Mouse (Mus musculus) midbrain, embryonic 11.5 days (tissue): ENCODE data around the gene Bud31. TPM values are rescaled to one million over a fixed set of nuclear protein-coding genes. Genes with fewer than 3 reads are reported as not detected.
A peak's percentile ranks its signal among the peaks of the same experiment; 100 is the strongest.

Source experiments
- ATAC-seq: fragments of 200-750 bp; cut with Nextera tagmentation; 2 replicates; pipeline ENCODE4 v1.8.0; 2017; ENCODE audit warnings: moderate TSS enrichment, moderate library complexity; ENCODE audit not compliant: low FRiP score
- DNase-seq: peaks from one replicate; pipeline ENCODE4 v3.0.0; 2015; ENCODE audit warnings: low spot score; ENCODE audit errors: missing footprints
- H3K27ac ChIP-seq: fragments of 300-500 bp; sonication (generic); 2 replicates; pipeline ENCODE4 v1.5.1; 2014; ENCODE audit warnings: low read depth, low read length
- H3K27me3 ChIP-seq: fragments of 300-500 bp; sonication (generic); 2 replicates; pipeline ENCODE4 v1.6.1; 2014; ENCODE audit warnings: mild to moderate bottlenecking, low read length, moderate library complexity, mixed read lengths; ENCODE audit not compliant: control insufficient read depth, insufficient read depth
- H3K36me3 ChIP-seq: fragments of 300-500 bp; sonication (generic); 2 replicates; pipeline ENCODE4 v1.6.1; 2014; ENCODE audit warnings: mild to moderate bottlenecking, low read length, moderate library complexity, mixed read lengths; ENCODE audit not compliant: control insufficient read depth, insufficient read depth
- H3K4me1 ChIP-seq: fragments of 300-500 bp; sonication (generic); 2 replicates; pipeline ENCODE4 v1.6.1; 2014; ENCODE audit warnings: low read length; ENCODE audit not compliant: control insufficient read depth, insufficient read depth
- H3K4me2 ChIP-seq: fragments of 300-500 bp; sonication (generic); 2 replicates; pipeline ENCODE4 v1.6.1; 2014; ENCODE audit warnings: mild to moderate bottlenecking, moderate library complexity
- H3K4me3 ChIP-seq: fragments of 300-500 bp; sonication (generic); 2 replicates; pipeline ENCODE4 v1.5.1; 2014; ENCODE audit warnings: low read depth, low read length
- H3K9ac ChIP-seq: fragments of 300-500 bp; sonication (generic); 2 replicates; pipeline ENCODE4 v1.6.1; 2014; ENCODE audit warnings: low read length
- H3K9me3 ChIP-seq: fragments of 300-500 bp; sonication (generic); 2 replicates; pipeline ENCODE4 v1.6.1; 2016; ENCODE audit warnings: low read length; ENCODE audit not compliant: control insufficient read depth
- WGBS: fragments of 180-500 bp; shearing (Covaris S2); extraction: QIAGEN DNeasy Blood & Tissue Kit; methylation state at CpG from one replicate; pipeline ENCODE4 v1.1.7; 2014; 5-methylcytosine and 5-hydroxymethylcytosine counted together
- polyA plus RNA-seq: library from polyadenylated mRNA; unstranded; fragments of >200 nt; fragmentation: Nextera tagmentation; extraction: Ambion mirVana; gene quantifications from 2 replicates; pipeline ENCODE4 v1.2.1, GENCODE M21; 2014

Bud31 gene
- polyA plus RNA-seq, 1 experiment from 2014 or later, result 276 TPM

DNA sequence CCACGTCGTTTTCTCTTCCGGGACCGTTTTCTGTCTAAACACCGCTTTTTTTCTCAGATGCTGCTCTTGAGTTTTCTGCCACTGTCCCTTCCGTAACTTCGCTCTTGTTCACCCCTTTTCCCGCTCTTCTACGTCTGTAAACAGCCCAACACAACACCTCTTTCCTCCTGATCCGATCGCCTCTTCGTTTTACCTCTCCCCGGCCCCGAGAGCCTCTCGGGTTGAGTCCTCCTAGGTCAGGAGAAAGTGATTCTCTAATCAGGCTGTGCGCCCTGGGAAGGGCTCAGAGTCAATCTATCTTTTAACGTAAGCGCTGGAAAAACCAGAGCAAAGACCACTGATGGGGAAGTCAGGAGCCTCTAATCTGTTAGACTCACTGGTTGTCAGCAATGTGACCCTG is 449 bp downstream of the Bud31 start:
- H3K4me2 ChIP-seq, result peak overlapping the region; percentile 87
- H3K9me3 ChIP-seq, result no peaks in the 10 kb centered on the region
- under 1% methylated on average over 18 of the region's 18 CpGs for WGBS
- H3K36me3 ChIP-seq, result peaks cover 16% of the 10 kb centered on the region
- ATAC-seq (no peak), DNase-seq (no peak)
- H3K27ac ChIP-seq, result peak overlapping the region; percentile 72; the same call in 1 of the 2 replicates
- H3K27me3 ChIP-seq, result no peaks in the 10 kb centered on the region
- peaks cover 19% of the 10 kb centered on the region for H3K4me1 ChIP-seq
- H3K4me3 ChIP-seq, result peak overlapping the region; percentile 96
- H3K9ac ChIP-seq, result peak overlapping the region; percentile 92

DNA sequence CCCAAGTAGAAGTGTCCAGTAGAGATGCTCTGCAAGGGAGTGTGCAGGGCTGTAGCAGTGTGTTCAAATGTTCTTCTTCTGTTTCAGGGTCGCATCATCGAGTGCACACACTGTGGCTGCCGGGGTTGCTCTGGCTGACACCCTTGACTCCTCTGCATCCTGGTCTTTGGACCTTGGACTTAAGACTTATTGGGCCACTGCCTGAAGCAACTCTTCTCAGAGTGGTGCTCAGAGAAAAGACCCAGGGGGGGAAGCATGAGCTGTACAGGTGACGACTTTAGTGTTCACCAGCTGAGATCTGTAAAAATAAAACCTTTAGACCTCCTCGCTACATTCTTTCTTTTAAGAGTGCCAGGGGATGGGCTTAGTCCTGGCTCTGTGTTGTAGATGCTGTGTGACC is 7.6 kb downstream of the Bud31 start:
- DNase-seq (no peak), ATAC-seq (no peak)
- Histone ChIP-seq H3K27me3 (no peaks in the 10 kb centered on the region), H3K9ac (no peak overlapping the region), H3K27ac (no peak overlapping the region), H3K36me3 (peaks cover 36% of the 10 kb centered on the region), H3K4me1 (no peaks in the 10 kb centered on the region), H3K4me3 (no peak overlapping the region), H3K4me2 (no peak overlapping the region), H3K9me3 (no peaks in the 10 kb centered on the region)
- 91% methylated on average over 5 of the region's 5 CpGs for WGBS

DNA sequence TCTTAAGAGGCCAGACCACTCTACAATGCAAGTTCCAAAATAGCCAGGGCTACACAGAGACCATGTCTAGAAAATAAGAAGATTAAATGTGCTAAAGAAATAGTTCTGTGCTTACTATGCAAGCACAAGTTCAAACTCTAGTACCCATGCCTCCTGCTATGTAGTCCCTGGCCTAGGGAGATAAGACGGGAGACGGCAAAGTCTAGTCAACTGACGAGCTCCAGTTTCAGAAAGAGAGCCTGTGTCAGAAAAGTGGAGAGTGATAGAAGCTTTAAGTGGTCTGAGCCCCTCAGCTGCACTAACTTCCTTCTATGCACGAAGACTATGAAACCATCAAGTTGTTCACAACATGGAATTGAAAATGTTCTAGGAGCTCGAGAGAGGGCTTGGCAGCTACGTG is 9.1 kb downstream of the Bud31 start:
- DNase-seq (no peak), ATAC-seq (no peak)
- H3K9me3 ChIP-seq, result no peaks in the 10 kb centered on the region
- no peak overlapping the region for H3K4me2 ChIP-seq
- H3K36me3 ChIP-seq, result peaks cover 26% of the 10 kb centered on the region
- H3K27me3 ChIP-seq, result no peaks in the 10 kb centered on the region
- no peaks in the 10 kb centered on the region for H3K4me1 ChIP-seq
- no peak overlapping the region for H3K27ac ChIP-seq
- no peak overlapping the region for H3K4me3 ChIP-seq
- no peak overlapping the region for H3K9ac ChIP-seq
- WGBS, result 94% methylated on average over 6 of the region's 6 CpGs

DNA sequence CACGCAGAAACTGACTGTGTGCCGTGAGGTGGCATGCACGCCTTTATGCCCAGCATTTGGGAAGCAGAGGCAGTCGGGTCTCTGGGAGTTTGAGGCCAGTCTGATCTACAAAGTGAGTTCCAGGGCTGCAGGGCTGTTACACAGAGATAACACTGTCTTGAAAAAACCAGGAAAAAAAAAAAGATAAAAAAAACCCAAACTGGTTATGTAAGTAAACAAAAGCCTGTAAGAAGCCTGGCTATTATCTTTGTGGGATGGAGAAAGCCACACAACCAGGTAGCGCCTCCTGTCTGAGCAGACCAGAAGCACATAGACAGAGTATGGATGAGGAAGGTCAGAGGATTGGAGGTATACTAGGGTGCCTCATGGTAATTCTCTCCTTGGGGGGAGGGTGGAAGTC is 12.5 kb downstream of the Bud31 start:
- no peaks in the 10 kb centered on the region for H3K4me1 ChIP-seq
- H3K4me3 ChIP-seq, result no peak overlapping the region
- ATAC-seq (no peak), DNase-seq (no peak)
- H3K9me3 ChIP-seq, result no peaks in the 10 kb centered on the region
- no peak overlapping the region for H3K4me2 ChIP-seq
- H3K27me3 ChIP-seq, result no peaks in the 10 kb centered on the region
- WGBS, result 93% methylated on average over 5 of the region's 5 CpGs
- H3K27ac ChIP-seq, result no peak overlapping the region
- no peak overlapping the region for H3K9ac ChIP-seq
- H3K36me3 ChIP-seq, result peaks cover 13% of the 10 kb centered on the region

DNA sequence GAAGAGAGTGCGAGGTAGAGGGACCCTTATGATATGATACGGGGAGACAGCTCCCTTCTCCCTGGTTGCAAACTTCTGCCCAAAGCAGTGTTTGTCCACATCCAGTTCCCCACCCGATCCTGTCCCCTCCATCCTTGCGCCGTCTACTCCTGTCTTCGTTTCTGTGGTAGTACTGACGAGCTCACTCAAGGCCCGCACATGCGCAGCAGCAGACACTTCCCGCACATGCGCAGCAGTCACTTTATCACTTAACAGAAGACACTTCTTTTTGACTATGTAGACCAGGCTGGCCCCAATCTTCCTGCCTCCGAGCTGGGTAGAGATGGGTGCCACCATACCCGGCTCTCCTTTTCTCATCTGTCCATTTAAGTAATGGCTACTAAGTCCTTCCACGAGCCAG is 21.2 kb downstream of the Bud31 start:
- Histone ChIP-seq H3K27me3 (no peaks in the 10 kb centered on the region), H3K27ac (no peak overlapping the region), H3K9me3 (no peaks in the 10 kb centered on the region), H3K4me2 (no peak overlapping the region), H3K4me1 (peaks cover 7% of the 10 kb centered on the region), H3K9ac (no peak overlapping the region), H3K36me3 (peaks cover 19% of the 10 kb centered on the region), H3K4me3 (no peak overlapping the region)
- 95% methylated on average over 14 of the region's 14 CpGs for WGBS
- ATAC-seq, result no peak
- no peak for DNase-seq

DNA sequence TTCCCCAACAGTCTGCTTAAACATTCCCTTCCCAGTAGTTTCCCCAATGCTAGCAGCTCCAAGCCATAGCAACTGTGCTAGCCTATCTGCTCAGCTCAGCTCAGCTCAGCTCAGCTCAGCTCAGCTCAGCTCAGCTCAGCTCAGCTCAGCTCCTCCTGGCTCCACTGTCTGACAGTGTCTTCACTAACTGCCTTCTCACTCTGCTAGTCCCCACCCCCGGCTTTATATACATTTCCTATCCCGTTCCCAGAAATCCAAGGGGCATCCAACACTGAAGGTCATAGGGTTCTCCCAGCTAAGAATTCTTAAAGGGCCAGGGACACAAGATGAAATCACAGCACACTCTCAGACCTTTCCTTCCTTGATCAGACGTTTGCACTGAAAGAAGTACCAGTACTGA is 24.5 kb downstream of the Bud31 start:
- no peak overlapping the region for H3K27ac ChIP-seq
- DNase-seq (no peak), ATAC-seq (no peak)
- 73% methylated on average over 3 of the region's 3 CpGs for WGBS
- H3K4me3 ChIP-seq, result no peak overlapping the region
- H3K36me3 ChIP-seq, result peaks cover 13% of the 10 kb centered on the region; the same call in 1 of the 2 replicates
- H3K9ac ChIP-seq, result no peak overlapping the region
- H3K9me3 ChIP-seq, result no peaks in the 10 kb centered on the region
- H3K4me1 ChIP-seq, result peaks cover 14% of the 10 kb centered on the region
- no peaks in the 10 kb centered on the region for H3K27me3 ChIP-seq
- H3K4me2 ChIP-seq, result no peak overlapping the region

DNA sequence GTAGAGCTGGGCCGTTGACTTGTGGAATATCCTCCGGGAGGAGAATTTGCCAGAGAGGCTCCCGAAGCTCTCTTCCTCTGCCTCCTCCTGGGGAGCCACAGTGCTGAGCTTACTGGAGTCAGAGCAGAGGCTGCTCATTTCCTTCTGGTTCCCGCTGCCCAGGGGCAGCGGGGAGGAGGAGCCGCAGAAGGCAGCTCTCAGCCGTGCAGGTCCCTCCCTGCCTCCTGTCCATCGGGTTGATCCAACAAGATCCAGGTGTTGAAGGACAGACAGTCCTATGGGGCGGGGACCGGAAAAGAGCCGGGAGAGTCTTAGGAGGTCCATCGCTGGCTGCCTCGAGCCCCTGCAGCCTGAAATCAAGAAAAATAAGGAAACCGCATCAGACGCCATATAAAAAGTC is 25.0 kb downstream of the Bud31 start:
- Histone ChIP-seq H3K4me3 (no peak overlapping the region), H3K36me3 (peaks cover 13% of the 10 kb centered on the region; the same call in 1 of the 2 replicates)

DNA sequence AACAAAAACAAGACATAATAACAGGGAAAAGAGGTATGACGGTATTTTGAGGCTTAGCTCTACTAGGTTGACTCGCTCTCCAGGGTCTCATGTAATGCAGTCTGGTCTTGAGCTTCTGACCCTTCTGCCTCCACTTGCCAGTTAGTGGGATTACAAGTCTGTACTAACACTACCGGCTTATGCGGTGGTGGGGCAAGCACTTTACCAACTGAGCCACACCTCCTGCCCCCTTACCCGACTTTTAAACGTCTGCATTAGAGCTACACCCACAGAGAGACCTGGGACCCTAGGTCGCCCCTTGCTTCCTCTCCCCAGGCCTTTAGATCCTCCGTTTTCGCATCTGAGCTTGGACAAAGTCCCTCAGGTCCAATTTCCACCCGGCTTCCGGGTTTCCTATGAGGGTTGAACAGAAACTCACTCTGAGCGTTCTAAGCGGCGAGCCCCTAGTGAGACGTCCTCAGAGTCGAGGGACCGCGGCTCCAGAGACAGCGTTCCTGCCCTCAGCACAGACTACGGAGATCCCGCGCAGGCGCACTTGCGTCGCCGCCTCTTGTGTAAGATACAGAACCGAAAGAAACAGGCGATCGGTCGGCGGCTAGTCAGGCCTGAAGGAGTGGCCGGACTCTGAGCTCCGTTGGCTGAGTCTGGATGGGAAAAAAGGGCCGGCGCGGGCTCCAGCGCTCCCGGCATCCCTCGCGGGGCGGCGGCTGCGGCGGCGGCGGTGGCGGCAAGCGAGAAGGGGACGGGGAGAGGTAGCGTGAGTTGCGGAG is 26.6 kb downstream of the Bud31 start, which contains the start of the genes Ptcd1 and Cpsf4:
Gene Ptcd1, minus strand, starts transcription at position 573 of the 770 bp plus-strand sequence.
Gene Cpsf4, plus strand, starts transcription at position 678 of the 770 bp plus-strand sequence.
- ATAC-seq (peak; percentile 94), DNase-seq (peak; percentile 100)
- WGBS, result under 1% methylated on average over 51 of the region's 51 CpGs
- Histone ChIP-seq H3K4me3 (peak within 1 kb of the TSS; percentile 89), H3K9ac (peak within 1 kb of the TSS; percentile 90), H3K36me3 (peaks cover 12% of the 10 kb centered on the region; the same call in 1 of the 2 replicates), H3K27ac (peak within 1 kb of the TSS; percentile 70), H3K4me2 (peak within 1 kb of the TSS; percentile 88), H3K4me1 (peaks cover 14% of the 10 kb centered on the region), H3K27me3 (no peaks in the 10 kb centered on the region), H3K9me3 (no peaks in the 10 kb centered on the region)

More for the DNA sequence above, 25.0 kb downstream of the Bud31 start:
- Histone ChIP-seq H3K27me3 (no peaks in the 10 kb centered on the region), H3K27ac (no peak overlapping the region), H3K4me2 (no peak overlapping the region), H3K4me1 (peaks cover 14% of the 10 kb centered on the region), H3K9me3 (no peaks in the 10 kb centered on the region), H3K9ac (no peak overlapping the region)
- 86% methylated on average over 15 of the region's 15 CpGs for WGBS
- ATAC-seq (no peak), DNase-seq (no peak)

DNA sequence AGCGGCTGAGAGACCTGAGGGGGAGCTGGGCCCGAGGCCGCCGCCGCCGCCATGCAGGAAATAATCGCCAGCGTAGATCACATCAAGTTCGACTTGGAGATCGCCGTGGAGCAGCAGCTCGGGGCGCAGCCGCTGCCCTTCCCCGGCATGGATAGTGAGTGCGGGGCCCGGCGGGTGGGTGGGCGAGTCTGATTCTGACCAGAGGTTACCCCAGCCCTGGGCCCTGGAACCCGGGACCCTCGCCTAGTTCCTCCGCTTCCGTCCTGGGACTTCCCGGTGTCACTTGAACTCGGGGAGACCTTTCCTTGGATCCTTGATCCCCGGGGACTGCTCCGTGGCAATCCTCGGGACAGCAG is 27.1 kb downstream of the Bud31 start:
- Histone ChIP-seq H3K27me3 (no peaks in the 10 kb centered on the region), H3K27ac (no peak overlapping the region), H3K36me3 (peaks cover 15% of the 10 kb centered on the region; the same call in 1 of the 2 replicates), H3K4me1 (peaks cover 14% of the 10 kb centered on the region), H3K9me3 (no peaks in the 10 kb centered on the region), H3K4me2 (peak overlapping the region; percentile 88), H3K9ac (peak overlapping the region; percentile 90), H3K4me3 (peak overlapping the region; percentile 89)
- DNase-seq, result no peak
- under 1% methylated on average over 28 of the region's 28 CpGs for whole genome bisulfite sequencing
- ATAC-seq, result peak; percentile 80
